Mouse (Mus musculus) heart, adult 2 months (tissue): Measurements from ENCODE around the gene Epha1. TPM values are rescaled to one million over a fixed set of nuclear protein-coding genes. Genes with fewer than 3 reads are reported as not detected.

Experiments
- DNase-seq, 2 experiments: peaks; one replicate each; pipeline ENCODE4 v3.0.0; 2021
- H3K27ac ChIP-seq: fragments of 200-600 bp; 2 replicates; pipeline ENCODE4 v1.8.1; 2022
- H3K27me3 ChIP-seq: fragments of 200-500 bp; 2 replicates; pipeline ENCODE4 v1.6.1; 2012; ENCODE audit warnings: mild to moderate bottlenecking, low read length, inconsistent platforms, mixed read lengths; ENCODE audit not compliant: control insufficient read depth, insufficient read depth
- H3K36me3 ChIP-seq: fragments of 200-500 bp; 2 replicates; pipeline ENCODE4 v1.6.1; 2012; ENCODE audit warnings: low read length, inconsistent platforms; ENCODE audit not compliant: control insufficient read depth, insufficient read depth
- H3K4me1 ChIP-seq: fragments of 200-500 bp; 2 replicates; pipeline ENCODE4 v1.6.1; 2011; ENCODE audit warnings: low read length; ENCODE audit not compliant: control insufficient read depth, insufficient read depth
- H3K4me3 ChIP-seq: fragments of 200-600 bp; 2 replicates; pipeline ENCODE4 v1.8.1; 2022
- H3K79me2 ChIP-seq: fragments of 200-500 bp; replicated peaks from 2 replicates; pipeline ENCODE4 v1.6.1; 2012; ENCODE audit warnings: mild to moderate bottlenecking, inconsistent platforms, low read length, moderate library complexity, mixed read lengths; ENCODE audit not compliant: control insufficient read depth, insufficient read depth
- H3K9ac ChIP-seq: fragments of 200-500 bp; 2 replicates; pipeline ENCODE4 v1.6.1; 2012; ENCODE audit warnings: low read depth, mild to moderate bottlenecking, control low read depth, inconsistent platforms, low read length, mixed read lengths
- CTCF ChIP-seq: fragments of 200-600 bp; IDR thresholded peaks from 2 replicates; pipeline ENCODE4 v1.8.1; 2022; ENCODE audit warnings: antibody characterized with exemption, mild to moderate bottlenecking, moderate library complexity
- EP300 ChIP-seq: fragments of 200-500 bp; IDR thresholded peaks from 2 replicates; pipeline ENCODE4 v1.6.1; 2011; ENCODE audit warnings: low read depth, low read length, control low read depth; ENCODE audit not compliant: insufficient read depth
- POLR2A ChIP-seq: fragments of 200-500 bp; IDR thresholded peaks from 2 replicates; pipeline ENCODE4 v1.6.1; 2011; ENCODE audit warnings: mild to moderate bottlenecking, low read depth, low read length, control low read depth; ENCODE audit not compliant: insufficient read depth
- WGBS: fragments of 180-500 bp; shearing (Covaris S2); methylation state at CpG from one replicate; pipeline ENCODE4 v1.1.7; 2018; 5-methylcytosine and 5-hydroxymethylcytosine counted together
- intact Hi-C: fragments of 180-260 bp; cut with DNase I; formaldehyde crosslinking; loops from one replicate; pipeline ENCODE4 v1.15.1; 2025
- polyA plus RNA-seq: library from polyadenylated mRNA; depleted of rRNA; stranded (reverse); fragments of >200 nt; gene quantifications from 2 replicates; pipeline ENCODE4 v1.2.3, GENCODE M21; 2012
- total RNA-seq, 2 experiments: library from RNA; stranded (reverse); gene quantifications; 2 replicates each; pipeline ENCODE4 v1.2.3; 2021

Epha1 gene
- total and polyA plus RNA-seq, 3 experiments = 0.14 to 0.94 (median 0.16) TPM

GRCm38 (mm10) chr6:42398285-42398684, 25.2 kb upstream of the Epha1 start:
- Histone ChIP-seq H3K4me3 (no peak overlapping the region), H3K79me2 (no peaks in the 10 kb centered on the region), H3K27me3 (no peaks in the 10 kb centered on the region), H3K4me1 (peaks cover 10% of the 10 kb centered on the region), H3K9ac (no peak overlapping the region), H3K27ac (no peak overlapping the region), H3K36me3 (peaks cover 3% of the 10 kb centered on the region; the same call in 1 of the 2 replicates)
- no peak for DNase-seq
- WGBS = 92% methylated on average over 3 of the region's 3 CpGs
- TF ChIP-seq EP300 = no peak
- no peak for TF ChIP-seq CTCF
- no peak for TF ChIP-seq POLR2A
- intact Hi-C loops = no loop called here

GRCm38 (mm10) chr6:42397041-42397657, 24.1 kb upstream of the Epha1 start:
- 51% methylated on average over 3 of the region's 3 CpGs for WGBS
- TF ChIP-seq CTCF (no peak), POLR2A (no peak), EP300 (no peak)
- Histone ChIP-seq H3K79me2 (no peaks in the 10 kb centered on the region), H3K4me1 (peaks cover 12% of the 10 kb centered on the region), H3K36me3 (peaks cover 3% of the 10 kb centered on the region; the same call in 1 of the 2 replicates), H3K9ac (peak overlapping the region; percentile 33; the same call in 1 of the 2 replicates), H3K27me3 (no peaks in the 10 kb centered on the region), H3K27ac (peak overlapping the region; percentile 15), H3K4me3 (no peak overlapping the region)
- intact Hi-C loops = no loop called here
- DNase-seq = no peak

GRCm38 (mm10) chr6:42395960-42396809, 23.1 kb upstream of the Epha1 start:
- Histone ChIP-seq H3K27me3 (no peaks in the 10 kb centered on the region), H3K9ac (0 out of 2 replicates have a peak overlapping the region, but pooled peaks have one; percentile 45), H3K79me2 (no peaks in the 10 kb centered on the region), H3K27ac (peak overlapping the region; percentile 66), H3K4me3 (no peak overlapping the region), H3K4me1 (peaks cover 14% of the 10 kb centered on the region), H3K36me3 (peaks cover 3% of the 10 kb centered on the region; the same call in 1 of the 2 replicates)
- intact Hi-C loops = no loop called here
- 30% methylated on average over 9 of the region's 9 CpGs for WGBS
- peak; percentile 89 to 92 for DNase-seq
- TF ChIP-seq CTCF (no peak), EP300 (peak; percentile 33; the same call in 1 of the 2 replicates), POLR2A (peak; percentile 42; the same call in 1 of the 2 replicates)

- Histone ChIP-seq H3K79me2 (no peaks in the 10 kb centered on the region), H3K27me3 (no peaks in the 10 kb centered on the region), H3K4me3 (no peak overlapping the region), H3K9ac (no peak overlapping the region), H3K36me3 (peaks cover 2% of the 10 kb centered on the region; the same call in 1 of the 2 replicates), H3K4me1 (peaks cover 12% of the 10 kb centered on the region), H3K27ac (no peak overlapping the region)
- WGBS = 43% methylated on average over 2 of the region's 2 CpGs
- intact Hi-C loops = no loop called here
- no peak for DNase-seq
- no peak for TF ChIP-seq CTCF
- no peak for TF ChIP-seq POLR2A
- TF ChIP-seq EP300 = no peak
Measured at GRCm38 (mm10) chr6:42391796-42392330, 18.8 kb upstream of the Epha1 start.

GRCm38 (mm10) chr6:42385635-42386034, 12.6 kb upstream of the Epha1 start:
- DNase-seq = no peak
- no peaks in the 10 kb centered on the region for H3K79me2 ChIP-seq
- H3K27me3 ChIP-seq = no peaks in the 10 kb centered on the region
- TF ChIP-seq POLR2A (no peak), EP300 (no peak), CTCF (no peak)
- H3K4me3 ChIP-seq = no peak overlapping the region
- intact Hi-C loops = no loop called here
- peaks cover 10% of the 10 kb centered on the region for H3K4me1 ChIP-seq
- H3K9ac ChIP-seq = no peak overlapping the region
- 53% methylated on average over 4 of the region's 4 CpGs for WGBS
- H3K36me3 ChIP-seq = no peaks in the 10 kb centered on the region; the same call in 1 of the 2 replicates
- no peak overlapping the region for H3K27ac ChIP-seq

GRCm38 (mm10) chr6:42383360-42383759, 10.3 kb upstream of the Epha1 start:
- DNase-seq = no peak
- TF ChIP-seq CTCF = no peak
- TF ChIP-seq POLR2A = no peak
- no peak for TF ChIP-seq EP300
- no peak overlapping the region for H3K4me3 ChIP-seq
- peaks cover 10% of the 10 kb centered on the region for H3K4me1 ChIP-seq
- H3K9ac ChIP-seq = no peak overlapping the region
- 87% methylated on average over 5 of the region's 5 CpGs for WGBS
- no peaks in the 10 kb centered on the region for H3K79me2 ChIP-seq
- no peaks in the 10 kb centered on the region for H3K27me3 ChIP-seq
- H3K36me3 ChIP-seq = no peaks in the 10 kb centered on the region; the same call in 1 of the 2 replicates
- no peak overlapping the region for H3K27ac ChIP-seq
- intact Hi-C loops = loop anchor here (5.0 kb wide), 3 partner anchors 49 to 164 kb away; partner anchors contain the start of genes Olfr455 and Tas2r126
